Mouse (Mus musculus) splenic B cell, adult 2 months (primary cell): ENCODE results near the gene Zfp385a.
"Not testable (repeated sequence)": the region's sequence is repeated elsewhere in the genome, so short reads cannot be mapped to it uniquely, and the experiment has no call there.

ENCODE experiments used
- DNase-seq: peaks from one replicate; pipeline ENCODE4 v3.0.0-alpha.2; 2011; ENCODE audit warnings: low read depth, low spot score
- H3K27me3 ChIP-seq: 2 replicates; pipeline ENCODE4 v1.6.1; 2012; ENCODE audit warnings: mild to moderate bottlenecking, low read length, moderate library complexity, mixed read lengths; ENCODE audit not compliant: control insufficient read depth, poor library complexity, insufficient read depth, severe bottlenecking
- H3K36me3 ChIP-seq: 2 replicates; pipeline ENCODE4 v1.6.1; 2012; ENCODE audit warnings: mild to moderate bottlenecking, low read length, moderate library complexity, mixed read lengths; ENCODE audit not compliant: control insufficient read depth, poor library complexity, insufficient read depth, severe bottlenecking

Gene Zfp385a

DNA sequence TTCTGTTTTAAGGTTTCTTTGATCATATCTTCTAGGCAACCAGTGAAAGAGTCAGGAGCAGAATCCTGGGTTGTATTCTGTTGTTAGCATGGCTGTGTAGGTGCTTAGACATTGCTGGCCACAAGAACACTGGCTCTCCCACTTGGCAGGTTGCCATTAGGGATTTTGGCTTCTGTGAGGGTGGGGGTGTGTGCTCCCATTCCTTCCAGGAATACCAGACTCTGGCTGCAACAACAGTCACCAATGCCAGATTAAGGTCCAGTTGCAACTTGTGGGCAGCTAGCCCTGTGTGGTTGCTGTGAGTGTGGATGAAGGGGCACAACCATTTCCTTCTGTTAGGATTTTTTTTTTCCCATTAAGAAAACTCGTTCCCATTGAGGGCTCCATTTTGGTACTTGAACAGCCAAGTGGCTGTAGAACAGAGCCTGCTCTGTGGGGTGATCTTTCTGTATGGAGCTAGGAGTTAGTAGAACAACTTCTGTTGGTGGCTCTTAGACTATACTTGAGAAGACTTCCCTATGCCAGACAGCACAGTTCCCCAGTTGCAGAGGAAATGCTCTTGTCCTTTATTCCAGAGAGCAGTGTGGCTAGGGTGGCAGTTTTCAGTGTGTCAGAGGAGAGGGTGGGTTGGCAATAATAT is 54.0 kb downstream of the Zfp385a start:
- no peaks in the 10 kb centered on the region; the same call in 1 of the 2 replicates for H3K36me3 ChIP-seq
- no peak for DNase-seq
- H3K27me3 ChIP-seq, result no peaks in the 10 kb centered on the region

DNA sequence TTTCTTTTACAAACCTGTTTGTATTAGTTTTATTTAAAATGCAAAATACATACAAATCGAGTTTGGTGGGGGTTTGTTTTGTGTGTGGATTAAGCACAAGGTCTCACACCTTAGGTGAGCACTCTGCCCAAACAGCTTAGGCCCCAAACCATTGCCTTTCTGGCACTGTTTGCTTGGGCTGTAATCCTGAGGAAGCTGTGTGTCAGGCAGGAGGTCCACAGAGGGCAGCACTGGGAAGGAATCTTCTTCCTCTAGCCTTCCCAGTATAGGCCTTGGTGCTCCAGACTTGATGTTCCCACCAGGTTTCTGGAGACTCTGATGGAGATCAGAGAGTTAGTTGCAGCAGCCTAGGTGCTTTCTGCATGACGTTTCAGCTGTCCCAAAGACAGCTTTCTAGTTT is 55.2 kb downstream of the Zfp385a start:
- no peak for DNase-seq
- H3K36me3 ChIP-seq, result no peaks in the 10 kb centered on the region; the same call in 1 of the 2 replicates

DNA sequence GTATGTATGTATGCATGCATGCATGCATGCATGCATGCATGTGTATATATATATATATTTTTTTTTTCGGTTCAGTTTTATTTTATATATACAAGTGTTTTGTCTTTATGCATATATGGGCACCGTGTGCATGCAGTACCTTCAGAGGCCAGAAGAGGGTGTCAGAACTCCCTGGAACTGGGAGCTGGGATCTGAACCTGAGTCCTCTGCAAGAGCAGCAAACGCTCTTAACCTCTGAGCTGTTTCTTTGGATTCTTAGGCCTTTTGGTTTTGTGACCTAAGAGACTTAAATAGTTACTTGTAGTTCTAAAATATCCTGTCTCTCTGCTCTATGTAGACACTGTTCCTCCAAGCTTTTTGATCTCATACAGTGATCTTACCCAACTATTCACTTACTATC is 55.8 kb downstream of the Zfp385a start:
- H3K27me3 ChIP-seq, result no peaks in the 10 kb centered on the region
- H3K36me3 ChIP-seq, result no peaks in the 10 kb centered on the region
- DNase-seq, result peak; percentile 70

More for the DNA sequence above, 55.2 kb downstream of the Zfp385a start:
- H3K27me3 ChIP-seq, result no peaks in the 10 kb centered on the region

DNA sequence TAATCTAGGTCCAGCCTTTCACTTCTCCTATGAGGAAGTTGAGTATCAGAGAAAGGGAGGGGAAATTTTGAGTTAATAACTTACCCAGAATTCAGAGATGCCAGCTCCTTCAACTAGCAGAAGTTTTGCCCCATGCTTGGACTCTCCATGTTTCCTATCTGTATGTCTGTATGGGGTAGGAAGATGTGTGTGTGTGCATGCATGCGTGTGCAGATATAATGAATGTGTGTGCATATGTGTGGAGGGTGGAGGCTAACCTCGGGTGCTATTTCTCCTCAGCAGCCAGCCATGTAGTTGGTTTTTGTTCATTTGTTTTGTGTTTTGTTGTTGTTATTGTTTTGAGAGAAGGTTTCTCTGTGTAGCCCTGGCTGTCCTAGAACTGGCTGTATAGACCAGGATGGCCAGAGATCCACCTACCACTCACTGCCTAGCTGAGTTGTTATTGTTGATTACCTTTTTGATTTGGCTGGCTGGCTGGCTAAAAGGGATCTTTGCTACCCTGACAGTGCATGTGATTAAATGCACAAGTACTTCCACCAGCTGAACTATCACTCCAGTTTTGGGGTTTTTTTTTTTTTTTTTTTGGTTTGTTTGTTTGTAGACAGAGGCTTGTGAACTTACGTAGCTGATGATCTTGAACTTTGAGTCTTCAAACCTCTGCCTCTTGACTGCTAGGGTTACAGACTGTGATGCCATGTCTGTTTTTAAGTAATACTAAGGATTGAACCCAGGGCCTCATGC is 58.3 kb downstream of the Zfp385a start:
- Histone ChIP-seq H3K27me3 (no peaks in the 10 kb centered on the region), H3K36me3 (no peaks in the 10 kb centered on the region)
- no peak for DNase-seq

GRCm38 (mm10) chr15:103280817-103281464 is 59.0 kb downstream of the Zfp385a start:
- Histone ChIP-seq H3K27me3 (no peaks in the 10 kb centered on the region), H3K36me3 (no peaks in the 10 kb centered on the region)
- peak; percentile 72 for DNase-seq

- H3K36me3 ChIP-seq, result no peaks in the 10 kb centered on the region
- H3K27me3 ChIP-seq, result no peaks in the 10 kb centered on the region
- peak; percentile 71 for DNase-seq
These were observed 60.1 kb downstream of the Zfp385a start for GRCm38 (mm10) chr15:103279750-103280149.

DNA sequence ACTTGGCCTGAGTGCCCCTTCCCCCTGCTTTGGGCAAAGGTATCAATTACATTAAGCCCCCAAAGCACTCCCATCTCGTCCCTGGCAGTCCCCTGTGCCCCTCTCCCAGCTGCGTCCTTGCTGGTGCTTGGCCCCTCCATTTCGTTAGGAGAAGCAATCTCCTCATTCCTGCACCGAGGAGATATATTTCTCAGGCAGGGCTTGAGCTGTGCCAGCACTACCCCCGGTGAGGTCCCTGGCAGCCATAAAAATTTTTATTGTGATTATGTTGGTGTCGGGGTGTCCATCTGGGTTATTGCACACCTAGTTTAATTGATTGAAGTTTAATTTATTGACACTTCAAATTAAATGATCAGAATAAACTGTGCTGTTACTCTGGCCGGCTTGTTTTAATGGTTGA is 61.9 kb downstream of the Zfp385a start:
- no peaks in the 10 kb centered on the region for H3K36me3 ChIP-seq
- no peaks in the 10 kb centered on the region for H3K27me3 ChIP-seq
- DNase-seq, result no peak

GRCm38 (mm10) chr15:103275943-103276342 is 64.0 kb downstream of the Zfp385a start:
- not testable (repeated sequence) for H3K27me3 ChIP-seq, H3K36me3 ChIP-seq, DNase-seq

GRCm38 (mm10) chr15:103272419-103273279 is 67.2 kb downstream of the Zfp385a start, which contains the start of gene Copz1:
TSS of gene Copz1 (plus strand) at chr15:103272714.
- Histone ChIP-seq H3K27me3 (no peaks in the 10 kb centered on the region), H3K36me3 (no peaks in the 10 kb centered on the region)
- peak; percentile 98 for DNase-seq

GRCm38 (mm10) chr15:103268903-103269302 is 71.0 kb downstream of the Zfp385a start:
- no peaks in the 10 kb centered on the region for H3K27me3 ChIP-seq
- no peak for DNase-seq
- no peaks in the 10 kb centered on the region for H3K36me3 ChIP-seq

DNA sequence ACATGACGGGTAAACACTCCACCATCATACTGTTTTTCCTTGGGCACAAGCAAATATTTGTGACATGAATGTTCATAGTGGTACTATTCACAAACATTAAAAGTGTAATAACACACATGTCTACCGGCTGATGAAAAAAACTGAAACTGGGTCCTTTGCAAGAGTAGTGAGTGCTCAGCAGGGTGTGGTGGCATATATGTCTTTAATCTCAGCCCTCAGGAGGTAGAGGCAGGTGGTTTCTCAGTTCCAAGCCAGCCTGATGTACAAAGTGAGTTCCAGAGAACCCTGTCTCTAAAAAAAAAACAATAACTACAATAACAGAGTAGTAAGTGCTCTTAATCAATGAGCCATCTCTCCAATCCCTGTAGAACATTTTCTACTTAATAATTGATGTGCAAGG is 75.1 kb downstream of the Zfp385a start:
- H3K27me3 ChIP-seq, result no peaks in the 10 kb centered on the region
- DNase-seq, result no peak
- H3K36me3 ChIP-seq, result no peaks in the 10 kb centered on the region
